Mouse (Mus musculus) c-Kit-positive CD71-negative TER-119-negative erythroid progenitor cells, embryonic 14.5 days (primary cell): ENCODE results near the gene Aox4.

Source experiments
- DNase-seq: peaks from one replicate; pipeline ENCODE4 v3.0.0-alpha.2; 2013; ENCODE audit warnings: low read depth

Gene Aox4

GRCm38 (mm10) chr1:58210203-58210602 is at the start of gene Aox4:
TSS of gene Aox4 (plus strand) at chr1:58210397.
- no peak for DNase-seq

- DNase-seq: no peak
Measured at GRCm38 (mm10) chr1:58169893-58170292, 40.3 kb upstream of the Aox4 start.

- no peak for DNase-seq
Measured at GRCm38 (mm10) chr1:58188514-58189175, 21.6 kb upstream of the Aox4 start.

- DNase-seq: no peak
Measured at GRCm38 (mm10) chr1:58194317-58194716, 15.9 kb upstream of the Aox4 start.

GRCm38 (mm10) chr1:58194988-58195387 is 15.2 kb upstream of the Aox4 start:
- no peak for DNase-seq

- DNase-seq: peak; percentile 8
Measured at GRCm38 (mm10) chr1:58195541-58195940, 14.7 kb upstream of the Aox4 start.

- no peak for DNase-seq
Measured at GRCm38 (mm10) chr1:58197023-58197422, 13.2 kb upstream of the Aox4 start.

GRCm38 (mm10) chr1:58198386-58198785 is 11.8 kb upstream of the Aox4 start:
- no peak for DNase-seq

GRCm38 (mm10) chr1:58212805-58213204 is 2.6 kb downstream of the Aox4 start:
- no peak for DNase-seq

- DNase-seq: no peak
Measured at GRCm38 (mm10) chr1:58213838-58214237, 3.6 kb downstream of the Aox4 start.

- DNase-seq: no peak
Measured at GRCm38 (mm10) chr1:58215353-58215752, 5.2 kb downstream of the Aox4 start.

- DNase-seq: no peak
Measured at GRCm38 (mm10) chr1:58215956-58216532, 5.8 kb downstream of the Aox4 start.

GRCm38 (mm10) chr1:58221070-58221469 is 10.9 kb downstream of the Aox4 start:
- DNase-seq: no peak

- DNase-seq: no peak
Measured at GRCm38 (mm10) chr1:58221879-58222278, 11.7 kb downstream of the Aox4 start.

GRCm38 (mm10) chr1:58228086-58228485 is 17.9 kb downstream of the Aox4 start:
- DNase-seq: no peak

GRCm38 (mm10) chr1:58228916-58229315 is 18.7 kb downstream of the Aox4 start:
- DNase-seq: no peak

- DNase-seq: no peak
Measured at GRCm38 (mm10) chr1:58229774-58230173, 19.6 kb downstream of the Aox4 start.

GRCm38 (mm10) chr1:58230542-58230941 is 20.3 kb downstream of the Aox4 start:
- no peak for DNase-seq

GRCm38 (mm10) chr1:58235405-58235804 is 25.2 kb downstream of the Aox4 start:
- DNase-seq: no peak

GRCm38 (mm10) chr1:58237527-58238299 is 27.5 kb downstream of the Aox4 start:
- DNase-seq: no peak

GRCm38 (mm10) chr1:58238440-58238839 is 28.2 kb downstream of the Aox4 start:
- DNase-seq: no peak

- DNase-seq: no peak
Measured at GRCm38 (mm10) chr1:58238961-58239360, 28.8 kb downstream of the Aox4 start.

GRCm38 (mm10) chr1:58240347-58240746 is 30.1 kb downstream of the Aox4 start:
- DNase-seq: no peak
